Mouse (Mus musculus) olfactory bulb, adult 2 months (tissue): Measurements from ENCODE around the gene Rab6b.

ENCODE experiments used
- CTCF ChIP-seq: fragments of 200-500 bp; IDR thresholded peaks from 2 replicates; pipeline ENCODE4 v1.5.1; 2012; ENCODE audit warnings: low read depth, mild to moderate bottlenecking, low read length, moderate library complexity; ENCODE audit not compliant: insufficient read depth
- POLR2A ChIP-seq: fragments of 200-500 bp; IDR thresholded peaks from 2 replicates; pipeline ENCODE4 v1.6.1; 2012; ENCODE audit warnings: mild to moderate bottlenecking, low read depth, low read length, moderate library complexity; ENCODE audit not compliant: insufficient read depth

GRCm38 (mm10) chr9:103214281-103214680 lies 102.7 kb downstream of the Rab6b start:
- TF ChIP-seq CTCF = no peak
- no peak for TF ChIP-seq POLR2A
